Mouse (Mus musculus): Measurements from ENCODE around the gene B4galt5. TPM values are rescaled to one million over a fixed set of nuclear protein-coding genes. Genes with fewer than 3 reads are reported as not detected.

B4galt5 gene
- polyA plus RNA-seq, 1 experiment from 2014 or later = 19.8 TPM

DNA sequence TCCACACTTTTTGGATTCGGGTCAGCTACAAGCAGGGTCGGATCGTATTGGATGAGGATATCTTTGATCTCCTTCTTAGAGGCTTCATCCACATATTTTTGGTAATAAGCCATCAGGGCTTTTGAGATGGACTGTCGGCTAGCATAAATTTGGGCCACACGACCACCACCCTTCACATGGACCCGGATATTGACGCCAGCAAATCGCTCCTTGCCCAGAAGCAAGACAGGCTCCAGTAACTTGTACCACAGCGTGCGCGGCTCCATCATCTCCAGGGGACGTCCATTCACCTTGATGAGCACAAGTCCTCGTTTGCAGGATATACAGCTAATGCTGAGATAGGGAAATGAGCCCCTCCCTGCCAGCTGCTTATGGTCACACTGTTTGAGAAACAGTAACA is 67.5 kb downstream of the B4galt5 start:
- Histone ChIP-seq H3K27ac (ENCODE audit: low read depth, low read length) (no peak overlapping the region), H3K9me3 (ENCODE audit: control insufficient read depth, low read length) (no peaks in the 10 kb centered on the region), H3K27me3 (ENCODE audit: control insufficient read depth, insufficient read depth, low read length) (no peaks in the 10 kb centered on the region), H3K4me3 (ENCODE audit: low read depth, low read length) (no peak overlapping the region), H3K4me1 (ENCODE audit: control insufficient read depth, insufficient read depth, low read length) (no peaks in the 10 kb centered on the region), H3K4me2 (no peak overlapping the region), H3K36me3 (ENCODE audit: control insufficient read depth, insufficient read depth, low read length) (no peaks in the 10 kb centered on the region), H3K9ac (ENCODE audit: low read length) (no peak overlapping the region)
- ATAC-seq (ENCODE audit: low FRiP score) (no peak), DNase-seq (ENCODE audit: low spot score, missing footprints) (no peak)
- WGBS = 94% methylated on average over 13 of the region's 13 CpGs

GRCm38 (mm10) chr2:167280986-167281310 is 68.0 kb downstream of the B4galt5 start:
- Histone ChIP-seq H3K9me3 (ENCODE audit: control insufficient read depth, low read length) (no peaks in the 10 kb centered on the region), H3K27me3 (ENCODE audit: control insufficient read depth, insufficient read depth, low read length) (no peaks in the 10 kb centered on the region), H3K9ac (ENCODE audit: low read length) (no peak overlapping the region), H3K4me3 (ENCODE audit: low read depth, low read length) (no peak overlapping the region), H3K4me1 (ENCODE audit: control insufficient read depth, insufficient read depth, low read length) (no peaks in the 10 kb centered on the region), H3K36me3 (ENCODE audit: control insufficient read depth, insufficient read depth, low read length) (no peaks in the 10 kb centered on the region), H3K27ac (ENCODE audit: low read depth, low read length) (no peak overlapping the region), H3K4me2 (no peak overlapping the region)
- ATAC-seq (ENCODE audit: low FRiP score) = peak; percentile 4; the same call in 1 of the 2 replicates
- no peak for DNase-seq (ENCODE audit: low spot score, missing footprints)
- WGBS = 83% methylated on average over 4 of the region's 4 CpGs

- Histone ChIP-seq H3K9ac (ENCODE audit: low read length) (no peak overlapping the region), H3K36me3 (ENCODE audit: control insufficient read depth, insufficient read depth, low read length) (no peaks in the 10 kb centered on the region), H3K4me2 (no peak overlapping the region), H3K4me3 (ENCODE audit: low read depth, low read length) (no peak overlapping the region), H3K27ac (ENCODE audit: low read depth, low read length) (no peak overlapping the region), H3K27me3 (ENCODE audit: control insufficient read depth, insufficient read depth, low read length) (no peaks in the 10 kb centered on the region), H3K4me1 (ENCODE audit: control insufficient read depth, insufficient read depth, low read length) (no peaks in the 10 kb centered on the region), H3K9me3 (ENCODE audit: control insufficient read depth, low read length) (no peaks in the 10 kb centered on the region)
- WGBS = 47% methylated on average over 26 of the region's 26 CpGs
- ATAC-seq (ENCODE audit: low FRiP score) = peak; percentile 66; the same call in 1 of the 2 replicates
- peak; percentile 94 for DNase-seq (ENCODE audit: low spot score, missing footprints)
Observed at GRCm38 (mm10) chr2:167280090-167280985, 68.6 kb downstream of the B4galt5 start.

DNA sequence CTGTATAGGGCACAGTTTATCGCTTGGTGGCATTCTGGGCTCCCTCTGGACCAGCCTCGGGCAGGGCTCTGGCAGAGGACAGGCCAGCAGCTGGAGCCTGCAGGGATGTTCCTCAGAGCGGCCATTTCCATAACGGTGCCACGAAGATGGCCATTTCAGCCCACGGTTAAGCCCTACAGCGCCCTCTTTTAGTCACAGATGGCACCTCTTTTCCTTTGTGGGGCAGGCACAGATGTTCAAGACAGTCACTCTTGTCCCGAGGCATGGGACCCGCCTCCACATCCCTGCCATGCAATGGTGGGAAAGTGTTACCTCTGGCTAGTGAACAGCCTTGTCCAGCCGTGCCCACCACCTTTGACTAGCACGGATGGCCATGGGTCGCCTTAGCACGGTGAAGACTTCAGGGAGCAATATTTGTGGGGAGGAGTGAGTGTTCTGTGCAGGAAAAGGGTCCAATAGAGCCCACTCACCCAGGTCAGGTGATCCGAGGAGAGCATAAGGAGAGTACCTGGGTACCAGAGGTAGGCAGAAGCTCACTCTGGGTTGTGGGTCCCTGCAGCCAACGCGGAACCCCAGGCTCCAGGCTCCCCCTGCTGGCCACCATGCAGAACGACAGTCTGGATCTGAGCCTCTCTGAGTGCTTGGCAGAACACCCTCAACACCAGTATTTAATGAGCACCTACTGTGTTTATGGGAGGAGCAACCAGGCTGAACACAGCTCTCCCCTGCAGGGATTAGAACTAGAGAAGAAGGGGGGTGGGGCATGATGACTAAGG is 70.0 kb downstream of the B4galt5 start:
- no peak overlapping the region for H3K4me3 ChIP-seq (ENCODE audit: low read depth, low read length)
- H3K9me3 ChIP-seq (ENCODE audit: control insufficient read depth, low read length) = no peaks in the 10 kb centered on the region
- no peaks in the 10 kb centered on the region for H3K36me3 ChIP-seq (ENCODE audit: control insufficient read depth, insufficient read depth, low read length)
- ATAC-seq (ENCODE audit: low FRiP score) = peak; percentile 59
- DNase-seq (ENCODE audit: low spot score, missing footprints) = peak; percentile 91
- no peaks in the 10 kb centered on the region for H3K27me3 ChIP-seq (ENCODE audit: control insufficient read depth, insufficient read depth, low read length)
- no peaks in the 10 kb centered on the region for H3K4me1 ChIP-seq (ENCODE audit: control insufficient read depth, insufficient read depth, low read length)
- H3K9ac ChIP-seq (ENCODE audit: low read length) = no peak overlapping the region
- no peak overlapping the region for H3K27ac ChIP-seq (ENCODE audit: low read depth, low read length)
- H3K4me2 ChIP-seq = no peak overlapping the region
- 59% methylated on average over 17 of the region's 17 CpGs for WGBS

GRCm38 (mm10) chr2:167278011-167278410 is 71.0 kb downstream of the B4galt5 start:
- ATAC-seq (ENCODE audit: low FRiP score) = no peak
- Histone ChIP-seq H3K4me1 (ENCODE audit: control insufficient read depth, insufficient read depth, low read length) (no peaks in the 10 kb centered on the region), H3K9ac (ENCODE audit: low read length) (no peak overlapping the region), H3K4me3 (ENCODE audit: low read depth, low read length) (no peak overlapping the region), H3K27ac (ENCODE audit: low read depth, low read length) (no peak overlapping the region), H3K4me2 (no peak overlapping the region), H3K9me3 (ENCODE audit: control insufficient read depth, low read length) (no peaks in the 10 kb centered on the region), H3K36me3 (ENCODE audit: control insufficient read depth, insufficient read depth, low read length) (no peaks in the 10 kb centered on the region), H3K27me3 (ENCODE audit: control insufficient read depth, insufficient read depth, low read length) (no peaks in the 10 kb centered on the region)
- no peak for DNase-seq (ENCODE audit: low spot score, missing footprints)
- 88% methylated on average over 7 of the region's 7 CpGs for WGBS

- ATAC-seq (ENCODE audit: low FRiP score) = no peak
- 76% methylated on average over 13 of the region's 13 CpGs for WGBS
- DNase-seq (ENCODE audit: low spot score, missing footprints) = no peak
Observed at GRCm38 (mm10) chr2:167277026-167277425, 72.0 kb downstream of the B4galt5 start.

GRCm38 (mm10) chr2:167275856-167276255 is 73.1 kb downstream of the B4galt5 start:
- no peak overlapping the region for H3K4me2 ChIP-seq
- H3K4me1 ChIP-seq (ENCODE audit: control insufficient read depth, insufficient read depth, low read length) = no peaks in the 10 kb centered on the region
- no peak overlapping the region for H3K27ac ChIP-seq (ENCODE audit: low read depth, low read length)
- H3K36me3 ChIP-seq (ENCODE audit: control insufficient read depth, insufficient read depth, low read length) = no peaks in the 10 kb centered on the region
- no peaks in the 10 kb centered on the region for H3K9me3 ChIP-seq (ENCODE audit: control insufficient read depth, low read length)
- ATAC-seq (ENCODE audit: low FRiP score) (no peak), DNase-seq (ENCODE audit: low spot score, missing footprints) (no peak)
- 89% methylated on average over 10 of the region's 10 CpGs for WGBS
- H3K27me3 ChIP-seq (ENCODE audit: control insufficient read depth, insufficient read depth, low read length) = no peaks in the 10 kb centered on the region
- no peak overlapping the region for H3K4me3 ChIP-seq (ENCODE audit: low read depth, low read length)
- no peak overlapping the region for H3K9ac ChIP-seq (ENCODE audit: low read length)

More at GRCm38 (mm10) chr2:167277026-167277425, 72.0 kb downstream of the B4galt5 start:
- Histone ChIP-seq H3K4me2 (no peak overlapping the region), H3K27me3 (ENCODE audit: control insufficient read depth, insufficient read depth, low read length) (no peaks in the 10 kb centered on the region), H3K4me1 (ENCODE audit: control insufficient read depth, insufficient read depth, low read length) (no peaks in the 10 kb centered on the region), H3K4me3 (ENCODE audit: low read depth, low read length) (no peak overlapping the region), H3K27ac (ENCODE audit: low read depth, low read length) (no peak overlapping the region), H3K9me3 (ENCODE audit: control insufficient read depth, low read length) (no peaks in the 10 kb centered on the region), H3K9ac (ENCODE audit: low read length) (no peak overlapping the region), H3K36me3 (ENCODE audit: control insufficient read depth, insufficient read depth, low read length) (no peaks in the 10 kb centered on the region)

- WGBS = 59% methylated on average over 10 of the region's 10 CpGs
- Histone ChIP-seq H3K4me2 (no peak overlapping the region), H3K4me3 (ENCODE audit: low read depth, low read length) (no peak overlapping the region), H3K9me3 (ENCODE audit: control insufficient read depth, low read length) (no peaks in the 10 kb centered on the region), H3K4me1 (ENCODE audit: control insufficient read depth, insufficient read depth, low read length) (no peaks in the 10 kb centered on the region), H3K27me3 (ENCODE audit: control insufficient read depth, insufficient read depth, low read length) (no peaks in the 10 kb centered on the region), H3K9ac (ENCODE audit: low read length) (no peak overlapping the region), H3K27ac (ENCODE audit: low read depth, low read length) (no peak overlapping the region), H3K36me3 (ENCODE audit: control insufficient read depth, insufficient read depth, low read length) (no peaks in the 10 kb centered on the region)
- ATAC-seq (ENCODE audit: low FRiP score) (no peak), DNase-seq (ENCODE audit: low spot score, missing footprints) (no peak)
Observed at GRCm38 (mm10) chr2:167274713-167275465, 74.1 kb downstream of the B4galt5 start.
